Mouse (Mus musculus) urinary bladder, postnatal 14 days (tissue): ENCODE data around the gene Map3k14.
"Not testable (repeated sequence)": the region's sequence is repeated elsewhere in the genome, so short reads cannot be mapped to it uniquely, and the experiment has no call there.

Experiments
- DNase-seq: peaks from one replicate; pipeline ENCODE4 v3.0.0; 2021; ENCODE audit warnings: low spot score

The Map3k14 gene

DNA sequence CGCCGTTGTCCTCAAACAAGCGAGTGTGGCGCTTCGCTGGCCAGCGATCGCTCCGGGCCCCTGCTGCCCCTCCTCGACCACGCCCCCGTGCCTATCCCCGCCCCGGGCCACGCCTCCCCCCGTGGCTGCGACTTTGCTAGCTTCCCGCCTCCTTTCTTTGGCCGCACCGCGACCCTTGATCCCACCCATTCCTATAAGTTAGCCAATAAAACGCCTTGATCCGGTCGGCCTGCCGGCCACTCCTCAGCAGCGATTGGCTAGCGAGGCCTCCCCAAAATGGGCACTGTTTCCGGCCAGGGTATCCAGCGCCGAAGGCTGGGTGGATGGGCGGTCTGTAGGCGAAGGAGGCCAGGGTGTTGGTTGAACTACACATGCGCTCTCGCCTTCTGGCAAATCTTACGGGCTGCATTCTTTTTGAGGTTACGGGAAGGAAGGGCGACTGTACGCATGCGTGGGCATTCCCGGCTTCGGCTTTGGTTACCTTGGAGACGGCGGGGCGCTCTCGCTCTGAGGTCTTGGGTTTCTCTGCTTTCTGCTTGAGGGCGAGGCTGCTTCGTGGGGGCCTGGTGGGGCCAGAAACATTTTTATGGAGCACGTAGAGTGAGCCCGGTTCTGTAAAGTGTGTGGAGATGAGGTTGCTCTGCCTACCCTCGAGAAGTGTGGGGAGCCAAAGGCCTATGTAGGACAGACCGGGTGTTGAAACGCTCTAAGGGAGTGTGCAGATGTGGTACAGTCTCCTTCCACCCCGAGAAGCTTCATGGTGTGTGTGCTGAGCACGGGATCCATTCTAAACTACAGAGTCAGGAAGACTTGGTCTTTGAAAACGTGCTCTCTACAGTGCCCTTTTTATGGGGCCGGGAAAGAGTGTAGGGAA, at the start of gene Map3k14:
Gene Map3k14 (minus strand): TSS at position 127 of the 874 bp plus-strand sequence.
- peak; percentile 99 for DNase-seq

DNA sequence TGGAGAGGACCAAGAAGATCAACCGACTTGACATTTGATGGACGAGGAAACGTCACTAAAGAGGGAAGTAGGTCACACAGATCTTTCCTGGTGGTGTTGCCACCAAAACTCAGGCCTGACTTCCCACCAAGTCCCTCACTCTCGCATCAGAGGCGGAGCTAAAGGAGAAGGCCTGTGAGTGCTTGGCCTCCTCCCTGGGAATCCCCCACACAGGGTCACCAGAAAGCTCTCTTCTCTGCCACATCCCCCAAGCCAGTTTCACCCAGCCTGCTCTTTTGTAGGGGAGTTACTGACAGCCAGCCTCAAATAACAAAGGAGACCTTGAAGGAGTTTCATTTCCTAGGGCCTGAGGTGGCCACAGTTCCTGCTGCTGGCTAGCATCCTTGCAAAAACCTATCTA, 48.1 kb upstream of the Map3k14 start:
- DNase-seq: no peak

DNA sequence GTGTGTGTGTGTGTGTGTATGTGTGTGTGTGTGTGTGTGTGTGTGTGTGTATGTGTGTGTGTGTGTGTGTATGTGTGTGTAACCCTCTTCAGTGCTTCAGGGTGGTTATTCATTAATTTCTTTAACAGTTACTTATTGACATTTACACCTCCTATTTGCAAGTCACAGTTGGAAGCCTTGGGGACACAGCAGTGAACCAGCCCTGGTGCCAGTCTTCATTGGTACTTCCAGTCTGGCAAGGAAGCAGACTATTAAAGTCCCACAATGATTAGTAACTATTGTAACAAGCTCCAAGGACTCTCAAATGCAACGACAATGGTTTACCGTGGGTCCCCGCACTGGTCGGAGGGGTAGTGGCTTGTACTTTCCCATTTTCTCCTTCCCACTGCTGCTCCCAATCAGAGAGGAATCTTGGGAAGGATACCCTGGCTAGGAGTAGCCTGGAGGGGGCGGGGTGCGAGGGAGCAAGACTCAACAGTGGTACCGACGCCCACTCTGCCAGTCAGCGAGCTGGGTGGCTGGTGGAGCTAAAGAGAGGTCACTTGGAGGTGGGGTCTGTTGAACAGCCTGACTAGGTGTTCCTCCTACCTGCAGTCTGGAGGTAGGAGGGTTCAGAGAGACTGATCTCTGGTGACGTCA, 47.6 kb upstream of the Map3k14 start:
- DNase-seq: no peak

DNA sequence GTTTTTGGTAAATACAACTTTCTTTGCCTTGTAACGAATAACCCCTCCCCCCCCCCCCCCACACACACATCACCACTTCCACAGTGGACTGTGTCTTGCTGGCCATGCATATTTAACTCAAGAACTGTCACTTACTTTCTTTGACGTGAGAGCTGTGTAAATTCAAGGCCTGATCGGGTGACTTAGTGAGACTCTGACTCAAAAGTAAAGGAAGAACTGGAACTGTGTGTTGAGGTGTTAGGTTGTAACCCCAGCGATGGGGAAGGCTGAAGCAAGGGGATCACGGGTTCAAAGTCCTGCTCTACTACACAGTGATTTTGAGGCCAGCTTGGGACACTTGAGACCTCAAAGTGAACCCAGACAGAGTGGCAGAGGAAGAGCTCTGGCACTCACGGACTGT, 46.3 kb upstream of the Map3k14 start:
- DNase-seq: no peak

DNA sequence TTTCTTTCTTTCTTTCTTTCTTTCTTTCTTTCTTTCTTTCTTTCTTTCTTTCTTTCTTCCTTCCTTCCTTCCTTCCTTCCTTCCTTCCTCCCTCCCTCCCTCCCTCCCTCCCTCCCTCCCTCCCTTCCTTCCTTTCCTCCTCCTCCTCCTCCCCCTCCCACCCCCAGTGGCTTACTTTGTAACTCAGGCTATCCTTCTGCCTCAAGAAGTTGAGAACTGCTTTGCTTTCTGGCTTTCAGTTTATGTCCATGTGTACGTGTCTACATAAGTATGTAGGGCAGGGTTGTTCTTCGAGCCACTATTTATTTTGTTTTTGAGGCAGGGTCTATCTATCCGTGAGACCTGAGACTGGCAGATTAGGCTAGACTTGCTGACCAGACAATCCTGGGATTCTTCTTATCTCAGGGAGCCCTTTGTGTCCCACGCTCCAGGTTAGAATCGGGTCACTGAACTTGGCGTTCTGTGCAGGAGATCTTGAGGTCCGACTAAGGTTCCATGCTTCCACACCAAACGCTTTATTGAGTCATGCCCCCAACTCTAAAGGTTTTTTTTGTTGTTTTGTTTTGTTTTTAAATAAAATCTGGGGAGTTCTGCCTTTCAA, 45.5 kb upstream of the Map3k14 start:
- DNase-seq: no peak

DNA sequence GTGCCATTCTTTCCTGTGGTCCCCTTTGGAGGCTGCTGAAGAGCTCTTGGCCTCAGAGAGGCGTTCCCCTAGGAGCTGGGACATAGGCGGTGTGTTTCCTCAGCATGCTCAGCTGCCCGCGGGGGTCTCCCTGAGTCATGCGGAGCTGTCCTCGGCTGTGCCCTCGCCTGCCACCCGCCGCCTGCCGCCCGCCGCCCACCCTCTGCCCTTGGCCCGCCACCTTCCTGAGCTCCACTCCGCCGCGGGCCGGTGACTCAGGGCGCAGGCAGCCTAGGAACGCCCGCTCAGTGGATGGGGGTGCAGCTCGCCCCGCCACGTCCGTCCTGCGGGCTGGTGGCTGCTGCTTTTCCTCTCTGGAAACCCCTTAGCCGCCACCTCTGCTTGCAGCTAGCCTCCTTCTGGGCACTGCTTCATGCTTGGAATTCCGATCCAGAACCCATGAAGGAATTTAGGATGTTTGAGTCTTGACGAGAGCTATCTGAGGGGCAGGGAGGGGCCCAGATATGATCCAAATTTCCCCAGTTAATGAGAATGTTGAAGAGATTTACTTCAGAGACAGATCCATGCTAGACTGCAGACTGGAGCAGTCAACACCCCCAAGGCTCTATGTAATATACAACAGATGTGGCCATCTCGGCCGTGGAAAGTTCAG, 44.8 kb upstream of the Map3k14 start:
- peak; percentile 82 for DNase-seq

DNA sequence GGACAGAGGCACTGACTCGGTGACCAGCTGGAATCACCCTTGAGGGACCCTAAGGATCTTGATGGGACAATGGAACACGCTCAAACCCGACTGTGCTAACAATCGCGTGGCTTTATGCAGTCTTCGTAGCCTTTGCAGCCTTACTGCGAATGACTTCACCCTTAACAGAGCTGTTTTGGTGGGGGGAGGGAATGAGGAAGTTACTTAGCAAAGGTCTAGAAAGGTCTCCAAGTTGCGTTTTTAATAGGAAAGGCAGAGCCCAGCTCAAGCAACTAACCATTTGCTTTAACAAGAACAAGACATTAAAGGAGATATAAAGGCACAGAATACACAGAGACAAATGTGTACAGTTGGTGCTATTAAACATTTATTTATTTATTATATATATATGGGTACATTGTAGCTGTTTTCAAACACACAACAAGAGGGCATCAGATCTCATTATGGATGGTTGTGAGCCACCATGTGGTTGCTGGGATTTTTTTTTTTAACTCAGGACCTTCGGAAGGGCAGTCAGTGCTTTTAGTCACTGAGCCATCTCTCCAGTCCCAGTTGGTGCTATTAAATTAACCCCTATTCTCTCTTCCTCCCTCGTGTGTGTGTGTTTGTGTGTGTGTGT, 42.8 kb upstream of the Map3k14 start:
- DNase-seq: no peak

DNA sequence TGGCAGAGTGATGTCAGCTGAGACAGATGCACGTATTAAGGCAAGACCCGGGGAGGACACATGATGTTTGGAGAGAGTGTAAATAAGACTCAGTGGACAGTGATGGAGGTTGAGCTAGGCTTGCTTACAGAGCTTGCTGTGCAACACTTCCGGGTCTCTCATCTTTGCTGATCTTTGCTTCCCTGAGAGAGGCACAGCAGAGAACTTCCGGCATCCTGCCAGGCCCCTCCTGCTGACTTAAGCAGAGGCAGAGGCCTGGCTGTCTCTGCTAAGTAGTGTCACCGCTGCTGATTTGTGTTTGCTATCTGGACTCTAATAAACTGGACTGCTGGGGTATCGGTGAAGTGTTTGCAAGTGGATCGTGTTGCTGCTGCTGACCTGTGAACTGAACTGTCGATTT, 40.6 kb upstream of the Map3k14 start:
- peak; percentile 76 for DNase-seq

DNA sequence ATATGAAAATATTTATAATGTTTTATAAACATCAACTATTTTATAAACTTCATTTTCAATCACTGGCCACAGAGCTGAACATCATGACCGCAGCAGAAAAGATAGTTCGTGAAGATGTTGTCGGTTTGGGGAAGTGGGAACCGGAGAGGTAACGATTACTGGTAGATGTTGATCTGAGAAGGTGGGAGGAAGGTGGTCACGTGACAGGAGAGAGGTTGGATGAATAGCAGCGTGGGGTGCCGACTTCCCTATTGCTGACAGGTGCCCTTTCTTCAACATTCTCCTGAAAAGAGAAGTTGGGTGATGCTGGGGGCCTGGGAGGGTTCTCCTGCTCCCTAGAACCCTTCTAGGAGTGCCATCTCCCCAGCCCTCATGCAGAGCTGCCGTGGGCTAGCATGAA, 37.3 kb upstream of the Map3k14 start:
- DNase-seq: no peak

DNA sequence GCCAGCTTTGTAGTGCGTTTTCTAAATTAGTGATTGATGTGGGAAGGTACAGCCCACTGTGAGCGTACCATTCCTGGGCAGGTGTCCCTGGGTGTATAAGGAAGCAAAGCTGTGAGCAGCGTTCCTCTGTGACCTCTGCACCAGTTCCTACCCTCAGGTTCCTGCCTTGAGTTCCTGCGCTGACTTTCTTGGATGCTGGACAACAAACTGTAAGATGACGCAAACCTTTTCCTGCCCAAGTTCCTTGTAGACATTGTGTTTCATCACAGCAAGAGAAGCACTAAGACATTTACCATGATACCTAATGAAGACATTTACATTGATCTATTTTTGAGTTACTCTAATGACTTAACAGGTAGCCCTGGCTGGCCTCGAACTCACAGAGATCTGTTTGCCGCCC, 27.5 kb upstream of the Map3k14 start:
- no peak for DNase-seq

DNA sequence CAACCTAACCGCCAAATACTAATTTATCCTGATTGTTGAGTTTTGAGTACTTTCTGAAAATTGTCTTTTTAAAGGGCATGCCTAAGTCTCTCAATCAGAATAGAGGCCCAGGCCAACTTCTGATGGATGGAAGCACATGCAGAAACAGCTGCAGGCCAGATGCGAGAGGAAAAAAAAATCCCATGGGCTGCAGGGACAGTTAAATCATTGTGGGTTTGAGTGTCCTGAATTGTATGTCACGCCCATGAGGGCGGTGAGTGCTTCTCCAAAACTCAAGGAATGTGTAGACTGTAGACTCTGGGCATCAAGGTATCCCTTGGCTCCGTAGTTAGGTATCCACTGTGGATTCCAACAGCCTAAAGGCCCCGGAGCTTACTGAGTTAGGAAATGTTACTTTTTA, 26.8 kb upstream of the Map3k14 start:
- no peak for DNase-seq

DNA sequence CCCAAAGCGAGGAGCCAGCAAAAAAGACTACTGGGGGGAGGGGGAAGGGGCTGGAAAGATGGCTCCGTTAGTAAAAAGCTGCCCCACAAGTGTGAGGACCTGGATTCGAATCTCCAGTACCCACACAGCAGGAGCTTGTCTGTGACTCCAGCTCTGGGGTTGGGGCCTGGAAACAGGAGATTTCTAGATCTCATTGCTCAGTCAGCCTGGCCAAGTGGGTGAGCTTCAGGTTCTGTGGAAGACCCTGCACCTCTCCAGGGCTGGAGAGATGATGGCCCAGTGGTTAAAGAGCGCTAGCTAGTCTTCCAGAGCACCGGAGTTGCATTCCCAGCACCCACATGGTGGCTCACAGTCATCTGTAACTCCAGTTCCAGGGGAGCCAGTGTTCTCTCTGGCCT, 25.6 kb upstream of the Map3k14 start:
- DNase-seq: no peak

DNA sequence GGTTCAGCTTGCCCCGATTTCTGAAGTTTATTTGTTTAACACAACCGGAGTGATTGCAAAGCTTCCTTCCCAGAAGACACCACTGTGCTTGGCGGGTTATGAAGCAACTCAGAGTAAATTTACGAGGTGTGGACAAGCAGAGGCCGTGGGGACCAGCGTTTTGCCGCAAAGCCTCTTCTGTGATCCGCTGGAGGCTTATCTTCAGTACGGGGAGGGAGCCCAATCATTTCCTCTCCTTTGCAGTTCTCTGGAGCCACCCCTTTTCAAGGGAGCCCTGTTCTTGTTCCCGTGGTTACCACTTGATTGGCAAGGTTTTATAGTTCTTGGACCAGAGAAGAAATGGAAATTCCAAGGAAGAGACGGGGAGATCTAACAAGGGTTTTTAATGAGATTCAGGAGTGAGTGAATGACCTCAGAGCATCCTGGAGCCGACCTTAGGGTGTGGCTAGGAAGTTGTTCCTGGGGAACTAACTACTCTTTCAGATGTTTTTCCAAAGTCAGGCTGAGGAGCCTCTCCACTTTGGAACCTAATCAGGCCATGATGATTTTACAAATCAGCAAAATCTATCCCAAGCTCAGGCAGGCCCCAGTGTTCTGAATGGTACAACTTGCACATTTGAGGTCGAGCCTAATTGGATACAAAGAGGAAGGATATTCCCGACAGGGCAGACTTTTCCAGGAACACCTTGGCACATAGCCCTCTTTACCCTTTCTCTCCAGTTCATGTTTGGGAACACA, 25.0 kb upstream of the Map3k14 start:
- DNase-seq: peak; percentile 70

DNA sequence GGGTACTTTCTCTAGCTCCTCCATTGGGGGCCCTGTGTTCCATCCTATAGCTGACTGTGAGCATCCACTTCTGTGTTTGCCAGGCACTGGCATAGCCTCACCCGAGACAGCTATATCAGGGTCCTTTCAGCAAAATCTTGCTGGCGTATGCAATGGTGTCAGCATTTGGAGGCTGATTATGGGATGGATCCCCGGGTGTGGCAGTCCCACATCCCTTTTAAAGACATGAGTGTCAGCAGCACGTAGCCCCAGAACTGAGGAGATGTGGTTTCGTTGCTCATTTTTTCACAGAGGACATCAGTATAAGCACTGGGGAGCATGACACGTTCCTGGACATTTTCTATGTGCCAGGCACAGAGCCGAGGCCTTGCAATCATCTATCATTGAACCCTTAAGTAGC, 23.6 kb upstream of the Map3k14 start:
- not testable (repeated sequence) for DNase-seq

DNA sequence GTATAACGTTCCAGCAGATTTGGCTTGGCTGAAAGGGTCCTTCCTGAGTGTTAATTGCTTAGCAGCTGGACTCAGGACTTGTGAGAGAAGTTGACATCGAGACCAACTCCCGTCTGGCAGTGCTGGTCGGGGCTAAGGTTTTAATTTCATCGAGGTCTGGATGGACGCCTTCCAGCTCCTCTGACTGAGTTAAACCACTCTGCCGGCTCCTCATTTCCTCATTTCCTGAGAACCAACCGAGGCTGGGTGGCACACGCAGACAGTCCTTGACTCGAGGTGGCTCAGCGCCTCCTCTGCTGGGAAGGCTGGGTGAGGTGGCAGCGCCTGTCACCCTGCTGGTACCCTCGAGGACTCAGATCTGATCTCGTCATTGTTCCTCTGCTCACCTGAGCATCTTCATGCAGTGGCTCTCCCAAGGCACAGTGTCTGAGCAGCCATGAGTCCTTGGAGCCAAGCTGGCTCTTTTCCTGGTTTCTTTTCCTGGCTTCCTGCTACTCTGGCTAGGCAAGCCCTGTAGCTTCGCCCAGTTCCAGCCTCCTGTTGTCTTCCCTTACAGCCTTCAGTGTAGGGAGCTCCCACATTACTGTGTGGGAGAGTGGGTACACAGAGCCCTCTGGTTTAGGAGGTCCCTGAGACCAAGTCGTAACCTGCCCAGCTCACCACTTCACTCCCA, 21.2 kb upstream of the Map3k14 start:
- DNase-seq: no peak

DNA sequence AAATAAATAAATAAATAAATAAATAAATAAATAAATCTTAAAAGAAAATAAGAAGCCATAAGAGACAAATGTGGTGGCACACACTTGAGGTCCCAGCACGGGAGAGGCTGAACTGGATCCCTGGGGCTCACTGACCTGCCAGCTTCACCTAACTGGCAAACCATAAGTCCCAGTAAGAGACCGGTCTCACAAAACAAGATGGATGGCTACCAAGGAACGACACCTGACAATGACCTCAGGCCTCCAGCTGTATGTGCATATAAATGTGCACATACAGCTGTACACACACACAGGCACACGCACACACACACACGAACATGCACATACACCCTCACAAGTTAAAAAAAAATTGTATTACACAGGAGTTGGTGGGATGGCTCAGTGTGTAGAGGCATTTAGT, 19.6 kb upstream of the Map3k14 start:
- DNase-seq: no peak

DNA sequence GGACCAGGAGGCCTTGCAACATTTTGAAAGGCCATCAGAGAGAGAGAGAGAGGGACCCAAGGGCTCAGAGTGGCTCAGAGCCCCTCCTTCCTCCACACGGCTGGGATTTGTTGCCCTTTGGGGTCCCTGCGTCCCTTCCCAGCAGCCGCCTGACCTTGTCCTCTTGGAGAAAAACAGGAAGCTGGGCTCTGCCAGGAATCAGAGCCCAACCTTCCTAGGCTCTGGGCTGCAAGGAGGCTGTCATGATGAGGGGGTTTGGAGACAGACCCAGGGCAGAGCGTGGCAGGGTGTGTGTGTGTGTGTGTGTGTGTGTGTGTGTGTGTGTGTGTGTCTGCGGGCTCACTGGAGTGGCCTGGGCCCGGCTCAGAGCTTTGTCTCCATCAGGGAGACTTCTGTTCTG, 18.7 kb upstream of the Map3k14 start:
- DNase-seq: no peak

DNA sequence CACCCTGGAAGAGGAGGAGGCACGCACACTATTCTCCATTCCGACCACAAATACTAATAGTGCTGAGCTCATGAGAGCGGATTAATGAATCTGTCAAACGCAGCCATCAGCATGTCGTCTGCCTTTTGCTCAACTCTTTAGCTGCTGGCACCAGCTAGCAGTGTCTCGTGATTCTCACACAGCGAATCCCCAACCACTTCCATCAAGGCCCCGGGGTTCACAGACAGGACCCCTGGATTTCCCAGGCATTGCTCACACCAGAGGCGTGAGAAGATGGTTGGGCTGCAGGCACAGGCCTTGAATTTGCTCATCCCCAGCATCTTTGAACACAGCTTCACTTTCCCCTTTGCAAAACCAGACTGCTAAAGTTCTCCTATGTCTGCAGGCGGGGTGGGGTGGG, 18.0 kb upstream of the Map3k14 start:
- no peak for DNase-seq

DNA sequence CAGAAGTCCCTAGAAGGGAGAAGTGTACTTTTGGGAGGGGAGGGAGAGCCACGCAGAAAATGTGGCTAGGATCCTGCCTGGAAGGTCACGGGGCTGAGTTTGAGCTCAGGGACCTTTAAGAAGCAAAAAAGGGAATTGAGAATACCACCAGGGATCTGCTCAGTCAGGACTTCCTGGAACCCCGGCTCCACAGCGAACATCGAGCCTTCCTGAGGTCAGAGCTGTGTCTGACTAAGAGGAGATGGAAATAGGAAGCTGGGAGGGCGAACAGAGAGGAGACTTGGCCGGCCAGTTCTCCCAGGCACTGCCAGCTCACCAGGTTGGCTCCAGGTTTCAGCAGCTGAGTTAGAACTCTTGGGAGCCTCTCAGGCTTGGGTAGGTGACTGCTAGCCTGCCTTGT, 14.5 kb upstream of the Map3k14 start:
- no peak for DNase-seq

DNA sequence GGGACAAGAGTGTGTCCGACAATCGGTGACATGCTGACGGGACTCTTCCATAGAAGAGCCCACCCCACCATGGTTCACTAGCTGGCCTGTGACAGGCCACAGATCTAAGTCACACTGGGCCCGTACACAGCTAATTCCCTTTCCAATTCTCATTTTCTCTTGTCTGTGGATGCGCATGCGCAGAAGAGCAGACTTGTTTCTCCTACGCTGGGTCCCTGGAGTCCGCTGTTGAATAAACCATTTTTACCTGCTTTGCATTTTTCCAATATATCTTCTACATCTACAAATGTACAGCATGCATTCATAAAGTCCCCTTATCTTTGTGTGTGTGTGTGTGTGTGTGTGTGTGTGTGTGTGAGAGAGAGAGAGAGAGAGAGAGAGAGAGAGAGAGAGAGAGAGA, 9.2 kb upstream of the Map3k14 start:
- DNase-seq: no peak

DNA sequence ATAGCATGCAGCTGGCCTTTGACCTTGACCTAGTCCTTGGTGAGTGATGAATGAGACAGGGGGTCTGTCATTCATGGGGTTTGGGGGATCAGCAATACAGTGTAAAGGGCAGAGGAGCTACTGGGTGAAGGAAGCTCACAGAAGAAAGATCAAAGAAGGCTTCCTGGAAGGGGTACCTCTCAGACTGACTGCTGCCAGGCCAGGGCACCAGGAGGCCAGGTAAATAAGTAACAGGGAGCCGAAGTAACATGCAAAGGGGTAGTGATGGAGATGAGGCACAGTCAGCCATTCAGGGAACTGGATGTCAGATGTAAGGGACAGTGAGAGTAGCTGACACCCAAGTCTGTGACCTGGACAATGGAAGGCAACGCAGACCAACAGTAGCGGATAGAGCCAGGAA, 5.6 kb upstream of the Map3k14 start:
- no peak for DNase-seq
